Mouse (Mus musculus): ENCODE results near the gene Rnf115.
A peak's percentile ranks its signal among the peaks of the same experiment; 100 is the strongest.
"Not testable (repeated sequence)": the region's sequence is repeated elsewhere in the genome, so short reads cannot be mapped to it uniquely, and the experiment has no call there.

Rnf115 gene

DNA sequence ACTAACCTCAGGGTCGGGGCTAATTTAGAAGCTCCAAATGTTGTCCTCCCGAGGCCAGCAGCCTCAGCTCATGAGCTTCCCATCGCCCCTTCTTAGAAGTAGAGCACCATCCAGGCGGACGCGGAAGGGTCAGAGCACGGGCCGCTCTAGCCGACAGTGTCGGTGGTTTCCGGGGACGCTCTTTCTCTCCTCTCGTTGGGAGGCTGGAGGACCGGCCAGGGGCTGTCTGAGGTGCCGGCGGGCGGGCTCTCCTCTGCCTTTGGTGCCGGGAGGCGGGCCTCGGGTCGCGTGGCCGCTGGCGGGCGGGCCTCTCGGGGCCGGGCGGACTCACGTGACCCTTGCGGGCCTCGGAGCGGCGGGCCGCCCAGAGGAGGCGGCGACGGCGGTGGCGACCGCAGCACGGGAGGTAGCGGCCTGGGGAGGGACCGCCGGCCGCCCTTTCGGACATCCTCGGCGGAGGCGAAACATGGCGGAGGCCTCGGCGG lies at the start of gene Rnf115, which contains the start of gene Polr3c:
Gene Rnf115, plus strand, starts transcription at position 322 of the 485 bp plus-strand sequence.
Gene Polr3c, minus strand, starts transcription at position 286 of the 485 bp plus-strand sequence.
- DNase-seq (ENCODE audit: low read depth), result peak; percentile 94

DNA sequence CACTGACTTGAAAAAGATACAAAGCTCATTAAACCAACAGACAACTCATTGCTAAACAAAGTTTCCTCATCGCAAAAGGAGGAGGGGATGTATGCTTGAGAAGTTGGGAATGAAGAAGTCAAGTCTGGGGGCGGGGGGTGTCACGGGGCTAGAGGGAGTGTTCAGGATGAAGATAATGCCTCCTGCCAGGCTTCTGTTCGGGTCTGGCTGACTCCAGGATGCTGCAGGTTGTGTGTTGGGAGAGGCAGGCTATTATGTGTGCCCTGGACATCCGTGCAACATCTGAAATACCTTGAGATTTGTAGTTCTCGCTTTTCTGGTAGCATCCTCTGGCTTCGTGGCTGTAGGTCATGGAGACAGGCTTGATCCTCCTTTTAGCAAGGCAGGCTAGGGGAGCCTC lies 49.0 kb upstream of the Rnf115 start:
- DNase-seq (ENCODE audit: low read depth), result no peak

DNA sequence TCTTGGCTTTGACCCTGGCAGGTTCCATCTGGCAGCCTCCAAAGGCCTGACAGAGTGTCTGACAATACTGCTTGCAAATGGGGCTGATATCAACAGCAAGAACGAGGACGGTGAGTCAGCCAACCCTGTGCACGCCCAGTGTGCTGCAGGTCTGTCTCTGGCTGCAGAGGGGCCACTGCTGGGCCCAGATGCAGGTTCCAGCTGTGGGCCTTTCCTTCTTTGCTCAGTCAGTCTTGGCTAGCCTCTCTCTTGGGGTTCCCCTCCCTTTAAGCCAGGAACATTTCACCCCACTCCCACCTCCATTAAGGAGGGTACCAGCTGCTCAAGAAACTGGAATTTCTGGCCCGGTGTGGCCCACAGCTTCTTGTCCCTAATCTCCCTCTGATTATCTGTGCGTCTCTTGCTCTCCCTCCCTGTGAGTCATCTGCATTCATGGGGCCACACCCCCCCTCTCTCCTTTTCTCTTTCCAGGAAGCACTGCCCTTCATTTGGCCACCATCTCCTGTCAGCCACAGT lies 48.2 kb upstream of the Rnf115 start:
- no peak for DNase-seq (ENCODE audit: low read depth)

DNA sequence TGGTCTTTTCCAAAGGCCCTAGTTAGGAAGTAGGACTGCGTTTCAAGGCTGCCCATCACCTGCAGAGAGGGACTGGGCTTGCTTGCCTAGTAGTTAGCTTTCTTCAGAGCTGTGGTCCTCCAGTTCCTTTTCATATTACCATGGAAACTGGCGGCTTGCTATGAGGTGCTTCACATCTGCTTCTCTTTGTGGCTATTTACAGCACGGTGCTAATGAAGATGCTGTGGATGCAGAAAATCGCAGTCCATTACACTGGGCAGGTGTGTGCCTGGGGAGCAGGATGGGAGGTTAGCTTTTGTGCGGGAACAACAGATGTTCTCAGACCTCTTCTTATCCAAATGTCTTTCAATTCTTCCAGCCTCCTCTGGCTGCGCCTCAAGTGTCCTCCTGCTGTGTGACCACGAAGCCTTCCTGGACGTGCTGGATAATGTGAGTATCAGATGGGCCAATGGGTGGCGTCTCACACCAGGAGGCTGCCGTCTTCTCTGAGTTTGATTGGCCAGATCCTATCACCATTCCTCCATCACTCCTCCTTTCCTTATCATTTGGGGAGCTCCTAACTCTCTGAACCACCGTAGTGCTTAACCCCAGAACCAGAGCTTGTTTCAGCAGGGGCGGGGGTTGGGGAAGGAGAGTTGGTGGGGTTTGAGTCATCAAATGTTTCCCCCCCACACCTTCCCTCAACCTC lies 47.1 kb upstream of the Rnf115 start:
- no peak for DNase-seq (ENCODE audit: low read depth)

DNA sequence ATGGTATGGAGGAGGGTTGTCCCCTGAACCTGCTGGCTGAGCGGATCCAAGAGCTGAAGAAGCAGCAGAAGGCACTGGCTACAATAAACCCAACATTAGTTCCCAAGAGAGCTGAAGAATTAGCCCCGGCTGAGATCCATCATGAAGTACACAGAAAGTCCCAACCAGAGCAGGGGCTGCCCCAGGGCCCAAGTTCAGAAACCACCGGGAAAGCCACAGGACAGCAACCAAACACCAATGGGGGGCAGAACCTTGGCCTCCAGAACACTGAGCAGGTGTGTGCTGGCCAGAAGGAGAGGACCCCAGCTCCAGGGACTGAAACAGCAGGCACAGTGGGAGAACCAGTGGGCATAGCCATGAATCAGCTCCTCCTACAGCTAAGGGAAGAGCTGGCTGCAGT lies 44.0 kb upstream of the Rnf115 start:
- DNase-seq (ENCODE audit: low read depth), result no peak

DNA sequence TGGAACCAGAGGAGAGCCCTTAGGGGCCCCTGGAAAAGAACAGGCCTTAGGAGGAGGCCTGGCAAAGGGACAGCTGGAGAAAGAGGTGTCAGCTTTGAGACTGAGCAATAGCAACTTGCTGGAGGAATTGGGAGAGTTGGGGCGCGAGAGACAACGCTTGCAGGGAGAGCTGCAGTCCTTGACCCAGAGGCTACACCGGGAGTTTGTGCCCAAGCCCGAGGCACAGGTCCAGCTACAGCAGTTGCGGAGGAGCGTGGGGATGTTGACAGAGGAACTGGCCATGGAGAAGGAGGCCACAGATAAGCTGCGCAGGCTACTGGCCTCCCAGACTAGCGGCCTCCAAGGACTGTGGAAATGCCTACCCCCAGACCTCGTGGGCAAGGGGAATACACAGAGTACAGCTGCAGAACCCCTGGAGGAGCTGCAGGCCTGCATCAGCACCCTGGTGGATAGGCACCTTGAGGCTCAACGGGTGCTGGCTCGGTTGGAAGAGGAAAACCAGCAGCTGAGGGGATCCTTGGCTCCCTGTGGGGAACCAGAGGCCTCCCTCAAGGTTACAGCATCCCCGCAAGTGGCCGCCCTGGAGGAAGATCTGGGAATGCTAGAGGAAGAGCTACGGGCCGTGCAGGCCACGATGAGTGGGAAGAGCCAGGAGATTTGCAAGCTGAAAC lies 43.2 kb upstream of the Rnf115 start:
- DNase-seq (ENCODE audit: low read depth), result no peak

DNA sequence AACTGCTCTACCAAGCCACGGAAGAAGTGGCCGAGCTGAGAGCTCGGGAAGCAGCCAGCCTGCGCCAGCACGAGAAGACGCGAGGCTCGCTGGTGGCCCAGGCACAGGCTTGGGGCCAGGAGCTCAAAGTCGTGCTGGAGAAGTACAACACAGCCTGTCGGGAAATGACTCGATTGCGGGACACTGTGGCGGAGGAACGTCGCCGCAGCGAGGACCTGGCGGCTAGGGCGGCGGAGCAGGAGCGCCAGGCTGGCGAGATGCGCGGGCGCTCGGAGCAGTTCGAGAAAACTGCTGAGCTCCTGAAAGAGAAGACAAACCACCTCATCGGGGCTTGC lies 42.7 kb upstream of the Rnf115 start:
- no peak for DNase-seq (ENCODE audit: low read depth)

DNA sequence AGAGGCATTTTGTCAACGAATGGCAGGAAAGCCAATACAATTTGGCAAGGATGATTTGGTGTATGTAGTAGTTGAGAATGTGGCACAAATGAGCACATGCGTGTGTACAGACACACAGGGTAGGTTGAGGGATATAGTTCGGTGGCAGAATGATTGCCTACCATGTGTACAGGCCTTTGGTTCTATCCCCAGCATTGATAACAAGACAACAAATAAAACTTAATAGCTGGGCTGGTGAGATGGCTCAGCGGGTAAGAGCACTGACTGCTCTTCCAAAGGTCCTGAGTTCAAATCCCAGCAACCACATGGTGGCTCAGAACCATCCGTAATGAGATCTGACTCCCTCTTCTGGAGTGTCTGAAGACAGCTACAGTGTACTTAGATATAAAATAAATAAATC lies 41.4 kb upstream of the Rnf115 start:
- not testable (repeated sequence) for DNase-seq (ENCODE audit: low read depth)

DNA sequence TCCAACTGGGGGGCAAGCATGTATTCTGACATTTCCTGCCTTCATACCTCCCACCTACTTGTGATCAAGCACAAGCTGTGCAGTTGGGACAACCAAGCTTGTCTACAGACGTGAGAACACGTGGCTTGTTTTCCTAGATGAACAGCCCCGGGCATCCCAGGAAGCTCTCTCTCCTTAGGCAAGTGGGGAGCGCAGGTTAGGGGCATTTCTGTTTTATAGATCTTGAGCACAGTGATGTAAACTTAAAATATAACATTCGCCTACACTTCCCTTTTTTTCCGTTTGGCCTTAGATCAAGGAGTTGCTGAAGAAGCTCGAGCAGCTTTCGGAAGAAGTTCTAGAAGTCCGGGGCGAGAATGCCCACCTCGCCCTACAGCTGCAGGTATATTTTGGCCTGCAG lies 38.6 kb upstream of the Rnf115 start:
- DNase-seq (ENCODE audit: low read depth), result no peak

DNA sequence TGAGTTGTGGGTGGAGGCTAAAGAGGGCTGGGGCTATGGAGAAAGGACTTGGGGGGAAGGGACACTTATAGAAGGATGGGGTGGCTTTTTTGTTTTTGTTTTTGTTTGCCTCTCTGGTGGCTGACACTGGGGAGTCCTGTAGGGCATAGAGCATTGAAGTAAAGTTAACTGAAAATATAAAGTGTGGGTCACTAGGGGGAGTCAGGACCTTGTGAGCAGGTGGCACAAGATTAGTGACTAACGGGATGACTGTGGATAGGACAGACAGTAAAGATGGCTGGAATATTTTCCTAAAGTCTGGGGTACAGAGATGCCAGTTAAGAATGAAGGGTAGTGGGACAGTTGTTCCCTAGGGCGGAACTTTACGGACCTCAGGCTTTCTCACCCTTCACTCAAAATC lies 37.2 kb upstream of the Rnf115 start:
- DNase-seq (ENCODE audit: low read depth), result peak; percentile 51

DNA sequence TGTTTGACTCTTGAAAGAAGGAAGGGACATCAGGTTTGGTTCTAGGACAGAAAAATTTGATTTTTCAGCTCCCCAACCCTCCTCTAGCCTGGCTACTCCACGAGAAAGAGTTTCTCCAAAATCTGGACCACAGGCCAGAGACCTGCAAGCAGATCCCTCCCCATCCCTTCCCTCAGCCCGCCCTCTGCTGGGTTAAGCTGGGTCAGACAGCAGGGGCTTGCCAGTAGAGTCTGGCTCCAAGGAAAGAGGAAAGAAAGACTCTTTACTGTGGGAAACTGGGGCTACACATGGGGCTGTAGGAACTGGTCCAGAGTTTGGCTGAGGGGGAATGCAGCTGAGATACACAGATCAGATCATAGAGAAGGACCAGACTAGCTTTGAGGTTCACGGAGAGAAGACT lies 35.0 kb upstream of the Rnf115 start:
- DNase-seq (ENCODE audit: low read depth), result no peak

DNA sequence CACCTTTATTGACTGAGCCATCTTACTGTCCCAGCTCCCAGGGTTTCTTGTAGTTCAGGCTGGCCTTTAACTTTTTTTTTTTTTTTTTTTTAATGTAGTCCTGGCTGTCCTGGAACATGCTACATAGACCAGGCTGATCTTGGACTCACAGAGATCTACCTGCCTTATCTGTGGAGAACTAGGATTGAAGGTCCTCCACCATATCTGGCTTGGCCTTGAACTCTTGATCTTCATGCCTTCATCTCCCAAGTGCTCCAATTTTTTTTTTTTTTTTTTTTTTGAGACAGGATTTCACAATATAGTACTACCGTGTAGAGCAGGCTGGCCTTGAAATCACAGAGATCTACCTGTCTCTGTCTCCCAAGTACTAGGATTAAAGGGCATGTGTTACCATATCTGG lies 33.9 kb upstream of the Rnf115 start:
- no peak for DNase-seq (ENCODE audit: low read depth)

DNA sequence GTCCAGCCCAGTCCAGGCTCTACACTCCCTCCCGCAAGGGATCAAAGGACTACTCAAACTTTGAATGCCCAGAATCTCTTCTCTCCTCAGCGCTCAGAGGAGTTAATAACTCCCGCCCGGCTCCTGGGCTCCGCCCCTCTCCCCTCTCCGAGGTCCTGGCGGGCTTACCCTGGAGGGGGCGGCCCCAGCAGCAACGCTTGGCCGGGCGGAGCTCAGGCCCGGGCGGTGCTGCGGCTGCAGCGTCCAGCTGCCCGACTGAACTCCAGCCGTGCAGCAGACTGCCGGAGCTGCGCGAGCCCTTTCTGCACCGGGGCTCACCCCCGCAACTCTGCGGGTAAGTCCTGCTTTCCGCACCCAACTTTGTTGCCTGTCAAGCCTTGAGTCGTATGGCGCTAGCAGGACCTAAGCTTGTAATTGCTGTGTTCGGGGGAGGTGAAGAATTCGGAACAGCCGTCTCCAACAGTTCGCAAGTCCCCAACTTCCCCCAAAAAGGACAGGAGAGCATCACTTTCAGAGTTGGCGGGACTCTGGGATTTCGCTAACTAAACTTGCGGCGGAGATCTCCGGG lies 31.2 kb upstream of the Rnf115 start, which contains the start of gene Pias3:
Gene Pias3, plus strand, starts transcription at position 187 of the 568 bp plus-strand sequence.
- peak; percentile 78 for DNase-seq (ENCODE audit: low read depth)

DNA sequence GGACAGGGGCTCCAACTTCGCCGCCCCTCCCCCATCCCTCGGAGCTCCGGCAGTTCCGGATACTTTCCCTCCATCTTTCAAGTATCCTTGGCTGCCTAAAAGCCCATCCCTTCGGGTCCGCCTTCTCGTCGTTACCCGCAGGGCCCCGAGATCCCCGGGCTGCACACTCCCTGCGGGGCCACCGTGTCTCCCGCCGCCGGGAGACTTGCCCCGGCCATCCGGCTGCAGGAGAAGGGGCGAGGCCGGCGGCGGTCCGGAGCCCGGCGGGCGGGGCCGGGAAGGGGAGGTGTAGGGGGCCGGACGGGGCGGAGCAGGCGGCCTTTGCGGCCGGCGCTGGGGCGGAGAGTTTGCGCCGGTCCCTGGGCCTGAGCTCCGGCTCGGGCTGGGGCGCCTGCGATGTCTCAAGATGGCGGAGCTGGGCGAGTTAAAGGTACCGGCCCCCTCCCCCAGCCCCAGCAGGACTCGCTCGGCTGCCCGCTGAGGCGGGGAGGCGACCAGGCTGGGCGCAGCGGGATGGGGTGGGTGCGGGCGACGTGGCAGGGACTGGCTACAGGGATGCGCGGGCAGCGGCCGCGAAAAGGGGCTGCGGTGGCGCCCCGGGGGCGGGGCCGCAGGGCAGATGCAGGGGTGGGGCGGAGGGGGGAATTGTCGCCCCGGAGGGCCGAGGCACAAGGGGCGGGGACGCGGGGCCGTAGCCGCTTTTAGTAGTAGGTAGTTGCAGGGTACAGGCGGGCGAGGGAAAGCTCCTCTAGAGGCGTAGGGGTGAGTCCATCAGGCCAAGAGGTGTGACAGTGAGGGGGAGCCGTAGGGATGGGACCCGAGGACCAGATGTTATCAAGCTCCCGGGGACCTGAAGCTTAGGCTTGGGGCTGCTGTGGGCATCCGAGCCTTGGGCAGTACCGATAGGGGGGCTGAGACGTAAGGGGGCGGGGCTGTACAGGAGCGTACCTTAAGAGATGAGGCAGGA lies 30.4 kb upstream of the Rnf115 start:
- DNase-seq (ENCODE audit: low read depth), result peak; percentile 87

DNA sequence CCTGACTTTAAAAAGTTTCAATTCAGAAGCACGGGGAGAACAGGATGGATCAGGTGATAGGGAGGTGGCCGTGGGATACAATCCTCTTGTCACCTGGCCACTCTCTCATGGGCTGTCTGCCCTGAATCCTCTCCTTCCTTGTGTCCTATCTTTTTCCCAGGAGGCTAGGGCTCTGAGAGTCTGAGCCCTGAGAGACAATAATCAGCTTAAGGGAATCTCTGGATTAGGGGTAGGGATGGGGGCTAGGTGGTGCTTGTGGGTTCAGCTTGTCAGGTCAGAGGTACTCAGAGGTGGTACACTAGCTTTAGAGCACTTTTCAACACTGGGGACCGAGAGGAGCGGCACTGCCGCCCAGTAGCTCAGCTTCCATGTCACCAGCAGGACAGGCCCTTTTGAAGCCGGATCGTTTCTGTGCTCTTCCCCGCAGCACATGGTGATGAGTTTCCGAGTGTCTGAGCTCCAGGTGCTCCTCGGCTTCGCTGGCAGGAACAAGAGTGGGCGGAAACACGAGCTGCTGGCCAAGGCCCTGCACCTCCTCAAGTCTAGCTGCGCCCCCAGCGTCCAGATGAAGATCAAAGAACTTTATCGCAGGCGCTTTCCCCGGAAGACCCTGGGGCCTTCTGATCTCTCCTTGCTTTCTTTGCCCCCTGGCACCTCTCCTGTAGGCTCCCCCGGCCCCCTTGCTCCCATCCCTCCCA lies 28.3 kb upstream of the Rnf115 start:
- no peak for DNase-seq (ENCODE audit: low read depth)

DNA sequence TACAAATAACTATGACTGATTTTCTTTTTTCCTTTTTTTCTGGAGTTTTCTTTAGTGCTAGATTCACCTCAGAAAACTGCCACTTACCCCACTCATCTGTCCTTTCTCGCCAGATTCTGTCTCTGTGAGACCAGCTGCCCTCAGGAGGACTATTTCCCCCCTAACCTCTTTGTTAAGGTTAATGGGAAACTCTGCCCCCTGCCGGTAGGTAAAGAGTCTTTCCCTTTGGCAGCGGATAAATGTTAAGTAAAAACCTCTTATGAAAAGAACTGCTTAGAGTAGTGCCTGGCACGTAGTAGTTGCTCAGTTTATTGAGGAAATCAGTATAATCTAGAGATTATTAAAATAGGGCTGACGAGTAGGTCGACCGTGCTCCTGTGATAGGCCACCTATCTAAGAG lies 27.1 kb upstream of the Rnf115 start:
- DNase-seq (ENCODE audit: low read depth), result peak; percentile 72

DNA sequence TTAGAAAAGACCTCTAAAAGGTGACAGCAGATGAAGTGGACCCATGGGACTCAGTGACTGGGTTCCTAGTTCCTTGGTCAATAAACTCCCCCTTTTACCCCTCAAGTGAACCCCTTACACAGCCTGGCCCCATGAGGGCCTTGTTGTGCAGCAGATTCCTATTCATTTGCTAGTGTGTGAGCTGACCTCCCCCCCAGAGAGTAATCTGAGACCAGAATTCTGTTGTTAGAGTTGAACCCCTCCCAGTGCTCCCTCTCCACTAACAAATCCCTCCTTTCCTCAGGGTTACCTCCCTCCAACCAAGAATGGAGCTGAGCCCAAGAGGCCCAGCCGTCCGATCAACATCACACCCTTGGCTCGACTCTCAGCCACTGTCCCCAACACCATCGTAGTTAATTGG lies 26.5 kb upstream of the Rnf115 start:
- no peak for DNase-seq (ENCODE audit: low read depth)

DNA sequence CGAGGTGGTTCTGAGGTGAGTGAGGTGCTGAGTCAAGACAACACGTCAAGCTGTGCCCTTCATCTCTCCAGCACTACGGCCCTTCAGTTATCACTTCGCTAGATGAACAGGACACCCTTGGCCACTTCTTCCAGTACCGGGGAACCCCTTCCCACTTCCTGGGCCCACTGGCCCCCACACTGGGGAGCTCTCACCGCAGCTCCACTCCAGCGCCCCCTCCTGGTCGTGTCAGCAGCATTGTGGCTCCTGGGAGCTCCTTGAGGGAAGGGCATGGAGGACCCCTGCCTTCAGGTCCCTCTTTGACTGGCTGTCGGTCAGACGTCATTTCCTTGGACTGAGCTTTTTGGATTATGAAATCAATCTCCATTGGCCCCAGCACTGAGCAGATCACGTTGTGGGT lies 22.7 kb upstream of the Rnf115 start:
- DNase-seq (ENCODE audit: low read depth), result peak; percentile 58

DNA sequence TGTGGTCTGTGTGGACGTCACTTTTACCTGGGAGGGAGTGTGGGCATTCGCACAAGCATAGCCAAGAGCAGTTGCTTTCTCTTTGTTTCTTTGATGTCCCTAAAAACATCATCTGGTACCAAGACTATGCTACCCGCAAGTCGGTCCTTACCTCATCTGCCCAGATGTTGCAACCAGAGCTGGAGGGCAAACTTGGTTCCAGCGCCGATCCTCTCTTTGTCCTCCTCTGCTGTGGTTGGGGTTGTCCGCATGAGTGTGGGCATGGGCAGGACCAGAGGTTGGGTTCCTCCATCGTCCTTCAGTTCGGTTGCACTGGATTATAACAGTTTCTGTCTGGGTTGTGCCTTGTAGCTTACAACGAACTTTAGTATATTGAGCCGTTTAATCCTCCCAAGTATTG lies 21.2 kb upstream of the Rnf115 start:
- no peak for DNase-seq (ENCODE audit: low read depth)

DNA sequence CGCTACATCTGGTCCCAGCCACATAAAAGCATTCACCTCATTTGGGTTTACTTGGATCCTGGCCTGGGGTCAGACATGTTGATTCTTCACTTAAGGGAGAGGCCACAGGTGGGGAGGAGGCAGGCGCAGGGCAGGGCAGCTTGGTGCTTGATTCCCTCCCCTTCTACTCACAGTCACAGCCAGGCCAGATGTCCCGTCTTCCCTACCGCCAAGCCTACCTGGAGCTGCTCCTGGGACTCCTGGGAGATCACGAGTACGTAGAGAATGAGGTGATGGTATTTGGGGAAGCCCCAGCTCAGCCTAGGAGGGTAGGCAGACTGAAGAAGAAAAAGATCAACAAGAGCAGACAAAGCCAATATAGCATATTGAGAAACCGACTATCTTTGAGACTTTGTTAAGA lies 20.5 kb upstream of the Rnf115 start:
- no peak for DNase-seq (ENCODE audit: low read depth)
